In genomic region chr19:46398401-46398800, GRCm38 (mm10) we compare ENCODE assay signal across 11 mouse cellular contexts. TPM values are rescaled to one million over a fixed set of nuclear protein-coding genes. Genes with fewer than 3 reads are reported as not detected.
A peak's percentile ranks its signal among the peaks of the same experiment; 100 is the strongest.
DNase-seq lines count a peak whose midpoint lies in the region; ATAC-seq and TF ChIP-seq lines count a peak whose summit lies in the region.
"Had no signal": no experiment of that assay in that cellular context is flagged by ENCODE, and none has a peak within 500 bp of the region (broad histone marks: within the 10 kb centered on the region; RNA-seq: fewer than 3 reads in every experiment).

No protein-coding gene starts in this region.

- H3K4me1 ChIP-seq in lung, embryonic 14.5 days (ENCODE audit: insufficient read depth): peaks cover 13% of the 10 kb centered on the region
- H3K4me1 ChIP-seq in forebrain, embryonic 13.5 days: peaks cover 41% of the 10 kb centered on the region
- H3K4me1 ChIP-seq in limb, embryonic 12.5 days (replicated peaks): peaks cover 51% of the 10 kb centered on the region
- peaks cover 53% of the 10 kb centered on the region for H3K4me1 ChIP-seq in neural tube, embryonic 15.5 days

- H3K9me3 ChIP-seq in lung, embryonic 14.5 days (ENCODE audit: low read depth, low read length): no peaks in the 10 kb centered on the region
- no peaks in the 10 kb centered on the region for H3K9me3 ChIP-seq in forebrain, embryonic 13.5 days (replicated peaks)
- no peaks in the 10 kb centered on the region for H3K9me3 ChIP-seq in limb, embryonic 12.5 days
- no peaks in the 10 kb centered on the region for H3K9me3 ChIP-seq in neural tube, embryonic 15.5 days (replicated peaks)

- no peaks in the 10 kb centered on the region for H3K27me3 ChIP-seq in lung, embryonic 14.5 days (ENCODE audit: insufficient read depth, low read length)
- no peaks in the 10 kb centered on the region for H3K27me3 ChIP-seq in forebrain, embryonic 13.5 days
- no peaks in the 10 kb centered on the region for H3K27me3 ChIP-seq in limb, embryonic 12.5 days
- H3K27me3 ChIP-seq in neural tube, embryonic 15.5 days (replicated peaks): no peaks in the 10 kb centered on the region

- peak overlapping the region; percentile 89 for H3K4me2 ChIP-seq in lung, embryonic 14.5 days
- peak overlapping the region; percentile 81 for H3K4me2 ChIP-seq in forebrain, embryonic 13.5 days
- peak overlapping the region; percentile 81 for H3K4me2 ChIP-seq in limb, embryonic 12.5 days
- peak overlapping the region; percentile 86 for H3K4me2 ChIP-seq in neural tube, embryonic 15.5 days

- no peak for ATAC-seq in lung, embryonic 14.5 days (ENCODE audit: insufficient read depth)
- no peak for ATAC-seq in forebrain, embryonic 13.5 days
- no peak for ATAC-seq in limb, embryonic 12.5 days (ENCODE audit: insufficient number of reproducible peaks, insufficient read depth, low FRiP score, low TSS enrichment, low read depth)
- ATAC-seq in neural tube, embryonic 15.5 days (ENCODE audit: low FRiP score): no peak

- H3K27ac ChIP-seq in lung, embryonic 14.5 days (ENCODE audit: low read depth): no peak overlapping the region
- no peak overlapping the region for H3K27ac ChIP-seq in forebrain, embryonic 13.5 days
- no peak overlapping the region for H3K27ac ChIP-seq in limb, embryonic 12.5 days
- no peak overlapping the region for H3K27ac ChIP-seq in neural tube, embryonic 15.5 days (replicated peaks)
- H3K27ac ChIP-seq: macrophage had no signal

- DNase-seq in lung, embryonic 14.5 days: no peak
- no peak for DNase-seq in lung, postnatal 25 days (ENCODE audit: low spot score)
- DNase-seq in gastrocnemius, adult 8-10 months (ENCODE audit: low spot score in 2 of 2): no peak
- no peak for DNase-seq in gastrocnemius, postnatal 14 days
- no peak for DNase-seq in adrenal gland, postnatal 25 days
- DNase-seq: kidney, postnatal 14 days had no signal

- H3K4me3 ChIP-seq in lung, embryonic 14.5 days (ENCODE audit: low read depth, low read length): peak overlapping the region; percentile 83
- peak overlapping the region; percentile 87 for H3K4me3 ChIP-seq in forebrain, embryonic 13.5 days
- peak overlapping the region; percentile 78 for H3K4me3 ChIP-seq in limb, embryonic 12.5 days (replicated peaks)
- peak overlapping the region; percentile 94 for H3K4me3 ChIP-seq in neural tube, embryonic 15.5 days (replicated peaks)

- no peak for TF ChIP-seq CTCF in lung, embryonic 14.5 days (IDR thresholded peaks at IDR 0.05; ENCODE audit: low read depth)

- peaks cover 16% of the 10 kb centered on the region for H3K36me3 ChIP-seq in lung, embryonic 14.5 days (ENCODE audit: insufficient read depth)
- H3K36me3 ChIP-seq in forebrain, embryonic 13.5 days (ENCODE audit: poor library complexity, severe bottlenecking): peaks cover 21% of the 10 kb centered on the region
- peaks cover 18% of the 10 kb centered on the region for H3K36me3 ChIP-seq in limb, embryonic 12.5 days
- H3K36me3 ChIP-seq in neural tube, embryonic 15.5 days: peaks cover 13% of the 10 kb centered on the region

- peak overlapping the region; percentile 87 for H3K9ac ChIP-seq in lung, embryonic 14.5 days
- H3K9ac ChIP-seq in forebrain, embryonic 13.5 days: peak overlapping the region; percentile 89
- peak overlapping the region; percentile 76; the same call in 1 of the 2 replicates for H3K9ac ChIP-seq in limb, embryonic 12.5 days (replicated peaks)
- peak overlapping the region; percentile 94 for H3K9ac ChIP-seq in neural tube, embryonic 15.5 days (replicated peaks)

- 39% methylated on average over 3 of the region's 3 CpGs for whole genome bisulfite sequencing in lung, embryonic 14.5 days
- WGBS in forebrain, embryonic 13.5 days: 50% methylated on average over 3 of the region's 3 CpGs
- 38% methylated on average over 3 of the region's 3 CpGs for WGBS in limb, embryonic 12.5 days
- WGBS in neural tube, embryonic 15.5 days: 43% methylated on average over 3 of the region's 3 CpGs

- intact Hi-C loops in gastrocnemius, postnatal 14 days (cut with DNase I; ENCODE audit: low total_unique reads): loop anchor here (5.0 kb wide), 1 partner anchor 44 kb away; no protein-coding TSS in a partner anchor

RNA-seq across cellular contexts. Expression of gene Sufu, which starts 1.7 kb away (rescaled TPM):
- 41.3 and 47.5 TPM in 2 replicates for polyA plus RNA-seq in lung, embryonic 14.5 days (2014; fragmentation: Nextera tagmentation; extraction: Ambion mirVana)
- polyA plus RNA-seq in forebrain, embryonic 13.5 days (2015; fragmentation: Nextera tagmentation; extraction: Ambion mirVana): 28.0 and 30.3 TPM in 2 replicates
- polyA plus RNA-seq in limb, embryonic 12.5 days (2016; fragmentation: Nextera tagmentation; extraction: Ambion mirVana): 44.4 and 45.2 TPM in 2 replicates
- polyA plus RNA-seq in neural tube, embryonic 15.5 days (2015; fragmentation: Nextera tagmentation; extraction: Ambion mirVana): 18.3 and 21.4 TPM in 2 replicates
- 1 to 10 TPM; 4.5 to 5.7 (median 5.3) TPM for total RNA-seq in gastrocnemius, adult 8-10 months (2022)
- total RNA-seq in gastrocnemius, postnatal 14 days (2021): 1 to 10 TPM; 7.6 to 9.1 TPM
- 20.3 and 27.1 TPM in 2 replicates for total RNA-seq in adrenal gland, postnatal 25 days (2021)

RNA-seq across cellular contexts. Expression of gene Actr1a, which starts 2.9 kb away (rescaled TPM):
- 148 and 149 TPM in 2 replicates for polyA plus RNA-seq in lung, embryonic 14.5 days (2014; fragmentation: Nextera tagmentation; extraction: Ambion mirVana)
- polyA plus RNA-seq in forebrain, embryonic 13.5 days (2015; fragmentation: Nextera tagmentation; extraction: Ambion mirVana): 285 and 307 TPM in 2 replicates
- 145 and 147 TPM in 2 replicates for polyA plus RNA-seq in limb, embryonic 12.5 days (2016; fragmentation: Nextera tagmentation; extraction: Ambion mirVana)
- 281 and 314 TPM in 2 replicates for polyA plus RNA-seq in neural tube, embryonic 15.5 days (2015; fragmentation: Nextera tagmentation; extraction: Ambion mirVana)
- total RNA-seq in gastrocnemius, adult 8-10 months (2022): 10 to 100 TPM; 56.5 to 61.5 (median 59.3) TPM
- total RNA-seq in gastrocnemius, postnatal 14 days (2021): 10 to 100 TPM; 58.6 to 62.7 TPM
- 107 and 113 TPM in 2 replicates for total RNA-seq in adrenal gland, postnatal 25 days (2021)

RNA-seq across cellular contexts. Expression of gene 2310034G01Rik, which starts 48.3 kb away (rescaled TPM):
- 1.1 and 1.3 TPM in 2 replicates for polyA plus RNA-seq in lung, embryonic 14.5 days (2014; fragmentation: Nextera tagmentation; extraction: Ambion mirVana)
- 1.7 and 2.2 TPM in 2 replicates for polyA plus RNA-seq in forebrain, embryonic 13.5 days (2015; fragmentation: Nextera tagmentation; extraction: Ambion mirVana)
- 2.3 TPM in 2 replicates for polyA plus RNA-seq in limb, embryonic 12.5 days (2016; fragmentation: Nextera tagmentation; extraction: Ambion mirVana)
- 2.4 and 2.7 TPM in 2 replicates for polyA plus RNA-seq in neural tube, embryonic 15.5 days (2015; fragmentation: Nextera tagmentation; extraction: Ambion mirVana)
- total RNA-seq in gastrocnemius, adult 8-10 months (2022): under 1 TPM in 3 of 4 experiments, not detected in 1; 0.27 to 0.35 (median 0.29) TPM
- under 1 TPM; 0.16 to 0.39 TPM for total RNA-seq in gastrocnemius, postnatal 14 days (2021)
- total RNA-seq in adrenal gland, postnatal 25 days (2021): 1.2 TPM in 1 of 2 replicates, not detected in the other
- polyA plus RNA-seq: erythroblast, embryonic 14.5 days had no signal

RNA-seq across cellular contexts. Expression of gene Mfsd13a, which starts 57.5 kb away (rescaled TPM):
- polyA plus RNA-seq in lung, embryonic 14.5 days (2014; fragmentation: Nextera tagmentation; extraction: Ambion mirVana): 9.9 and 11.6 TPM in 2 replicates
- polyA plus RNA-seq in forebrain, embryonic 13.5 days (2015; fragmentation: Nextera tagmentation; extraction: Ambion mirVana): 7.6 and 7.8 TPM in 2 replicates
- polyA plus RNA-seq in limb, embryonic 12.5 days (2016; fragmentation: Nextera tagmentation; extraction: Ambion mirVana): 3.8 and 4.4 TPM in 2 replicates
- polyA plus RNA-seq in neural tube, embryonic 15.5 days (2015; fragmentation: Nextera tagmentation; extraction: Ambion mirVana): 13.2 and 13.9 TPM in 2 replicates
- 1 to 10 TPM; 1.1 to 2.2 (median 1.9) TPM for total RNA-seq in gastrocnemius, adult 8-10 months (2022)
- total RNA-seq in gastrocnemius, postnatal 14 days (2021): 1 to 10 TPM; 1.1 TPM
- total RNA-seq in adrenal gland, postnatal 25 days (2021): 6.3 and 8.8 TPM in 2 replicates

RNA-seq across cellular contexts. Expression of gene Cuedc2, which starts 59.9 kb away (rescaled TPM):
- 132 and 145 TPM in 2 replicates for polyA plus RNA-seq in lung, embryonic 14.5 days (2014; fragmentation: Nextera tagmentation; extraction: Ambion mirVana)
- polyA plus RNA-seq in forebrain, embryonic 13.5 days (2015; fragmentation: Nextera tagmentation; extraction: Ambion mirVana): 304 and 309 TPM in 2 replicates
- 165 and 176 TPM in 2 replicates for polyA plus RNA-seq in limb, embryonic 12.5 days (2016; fragmentation: Nextera tagmentation; extraction: Ambion mirVana)
- 322 and 350 TPM in 2 replicates for polyA plus RNA-seq in neural tube, embryonic 15.5 days (2015; fragmentation: Nextera tagmentation; extraction: Ambion mirVana)
- total RNA-seq in gastrocnemius, adult 8-10 months (2022): 10 to 100 TPM; 57.5 to 66.3 (median 64.3) TPM
- 10 to 100 TPM; 68.7 to 79.0 TPM for total RNA-seq in gastrocnemius, postnatal 14 days (2021)
- 64.1 and 81.8 TPM in 2 replicates for total RNA-seq in adrenal gland, postnatal 25 days (2021)
